Mouse (Mus musculus) spleen, adult 12 weeks (tissue): ENCODE measurements at regions not wholly inside any gene's neighbourhood (a gene's known extent, or its start where the extent isn't known, plus 50 kb on each side); places are given as distances from the start of the nearest gene placed in this dataset.
"Not testable (repeated sequence)": the region's sequence is repeated elsewhere in the genome, so short reads cannot be mapped to it uniquely, and the experiment has no call there.

ENCODE experiments used
- DNase-seq: peaks from one replicate; pipeline ENCODE4 v3.0.0; 2022; ENCODE audit warnings: low spot score

DNA sequence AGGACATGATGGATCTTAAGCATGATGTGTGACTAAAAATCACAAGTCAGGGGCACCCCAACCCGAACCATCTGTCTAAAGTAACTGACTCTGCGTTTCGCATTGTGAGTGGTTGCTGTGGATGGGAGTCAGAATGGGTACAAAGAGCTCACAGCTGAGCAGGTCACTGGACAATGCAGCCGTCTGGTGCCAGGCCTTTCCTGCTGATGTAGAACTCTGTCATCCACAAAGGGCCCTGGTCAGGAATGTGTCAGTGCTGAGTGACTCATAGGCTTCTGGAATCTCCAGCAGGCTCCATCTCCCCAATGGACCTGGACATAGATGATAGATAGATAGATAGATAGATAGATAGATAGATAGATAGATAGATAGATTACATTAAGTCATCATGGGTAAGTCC is 335.8 kb upstream of the Maf start:
- DNase-seq: no peak

DNA sequence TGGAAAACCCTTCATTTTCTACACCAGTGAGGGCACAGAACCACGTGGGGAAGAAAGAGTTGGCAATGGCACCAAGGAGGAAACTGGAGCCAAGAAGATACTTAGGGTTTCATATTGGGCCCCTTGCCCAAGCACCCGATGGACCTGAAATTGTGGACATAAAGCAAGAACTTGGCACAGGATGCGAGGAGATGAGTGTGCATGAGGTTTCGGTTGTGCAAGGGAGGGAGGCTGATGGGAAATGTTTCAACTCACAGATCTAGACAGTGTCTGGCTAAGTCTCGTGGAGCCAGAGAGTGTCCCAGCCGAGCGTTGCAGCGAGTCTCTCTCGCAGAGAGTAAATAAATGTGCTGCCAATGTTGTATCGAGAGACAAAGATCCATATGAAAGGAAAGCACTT is 323.4 kb upstream of the Maf start:
- DNase-seq: no peak

DNA sequence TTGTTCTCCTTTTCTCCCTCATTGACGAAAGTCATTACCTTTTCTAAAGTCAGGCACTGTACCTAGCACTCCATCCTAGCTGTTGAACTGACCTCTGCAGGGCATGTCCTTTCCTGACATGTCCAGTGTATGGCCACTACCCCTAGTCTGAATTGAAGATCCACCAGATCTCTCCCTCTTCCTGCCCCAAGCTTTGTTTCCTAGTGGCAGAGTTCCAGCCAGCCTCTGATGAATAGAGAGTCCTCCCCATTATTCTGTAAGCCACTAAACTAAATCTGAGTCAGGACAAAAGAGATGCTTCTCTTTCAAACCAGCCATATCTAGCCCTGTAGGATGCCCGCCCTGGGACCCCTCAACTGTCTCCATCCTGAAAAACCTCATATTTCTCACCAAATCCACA is 317.7 kb upstream of the Maf start:
- DNase-seq: no peak

DNA sequence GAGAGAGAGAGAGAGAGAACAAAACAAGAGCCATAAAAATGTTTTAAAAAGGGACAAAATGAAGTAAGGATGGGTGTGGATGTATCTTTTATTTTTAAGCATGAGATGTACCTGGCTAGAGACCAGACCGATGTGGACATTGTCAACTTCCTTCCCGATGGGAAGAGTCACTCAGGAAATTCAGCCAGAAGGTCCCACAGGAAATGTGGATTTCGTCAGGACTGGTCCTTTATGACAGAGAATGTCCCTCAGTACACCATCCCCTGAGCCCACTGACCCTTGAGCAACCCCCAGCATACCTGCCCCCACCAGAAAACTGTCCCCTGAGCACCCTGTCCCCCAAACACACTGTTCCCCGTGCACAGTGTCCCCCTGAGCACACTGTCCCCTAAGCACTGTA is 317.2 kb upstream of the Maf start:
- no peak for DNase-seq

DNA sequence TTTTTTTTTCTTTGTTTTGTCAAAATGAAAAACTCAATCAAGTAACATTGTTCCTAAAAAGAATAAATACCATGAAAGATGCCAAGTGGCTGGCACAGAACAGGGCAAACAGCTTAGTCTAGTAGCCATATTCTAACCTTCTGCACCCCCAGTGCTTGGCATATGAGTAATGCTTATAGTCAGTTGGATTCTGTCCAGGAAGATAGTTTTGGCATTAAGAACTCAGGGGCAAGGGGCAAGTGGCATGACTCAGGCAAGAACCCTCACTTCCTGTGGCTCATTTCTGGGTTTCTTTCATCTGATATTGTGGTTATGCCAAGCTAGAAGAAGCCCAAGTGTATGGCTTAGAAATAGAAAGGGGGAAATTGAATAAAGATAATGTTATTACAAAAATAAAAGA is 314.1 kb upstream of the Maf start:
- DNase-seq: no peak

DNA sequence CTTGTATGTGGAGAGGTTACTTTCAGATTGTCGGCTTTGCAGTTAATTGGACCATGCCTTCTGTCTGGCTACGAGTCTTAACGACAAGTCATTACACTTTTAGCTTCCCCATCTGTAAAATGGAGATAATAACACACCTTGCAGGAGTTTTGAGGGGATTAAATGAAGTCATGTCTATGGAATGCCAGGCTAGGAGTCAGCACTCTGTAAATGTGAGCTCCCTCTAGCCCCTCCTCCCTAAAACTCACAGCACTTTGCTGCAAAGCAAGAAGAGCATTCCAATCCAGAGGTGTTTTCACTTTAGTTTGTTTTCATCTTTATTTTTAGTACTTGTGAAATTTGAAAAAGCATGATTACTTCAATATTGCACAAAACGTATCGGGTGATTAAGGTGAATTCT is 287.7 kb upstream of the Maf start:
- no peak for DNase-seq

DNA sequence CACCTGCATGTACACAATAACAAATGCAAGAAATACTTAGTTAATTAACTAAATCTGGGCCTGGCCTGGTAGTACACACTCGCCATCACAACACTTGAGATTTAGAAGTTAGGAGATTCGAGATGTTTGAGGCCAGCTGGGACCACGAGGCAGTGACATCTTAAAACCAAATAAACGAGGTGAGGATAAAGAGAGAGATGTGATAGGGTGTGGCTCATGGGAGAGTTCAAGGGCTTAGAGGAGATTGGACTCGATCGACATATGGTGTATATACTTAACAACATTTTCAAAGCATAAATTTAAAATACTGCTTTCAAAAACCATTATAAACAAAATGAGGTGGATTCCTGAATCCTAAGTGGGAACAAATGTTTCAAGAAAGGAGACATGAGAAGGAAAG is 284.4 kb upstream of the Maf start:
- no peak for DNase-seq

DNA sequence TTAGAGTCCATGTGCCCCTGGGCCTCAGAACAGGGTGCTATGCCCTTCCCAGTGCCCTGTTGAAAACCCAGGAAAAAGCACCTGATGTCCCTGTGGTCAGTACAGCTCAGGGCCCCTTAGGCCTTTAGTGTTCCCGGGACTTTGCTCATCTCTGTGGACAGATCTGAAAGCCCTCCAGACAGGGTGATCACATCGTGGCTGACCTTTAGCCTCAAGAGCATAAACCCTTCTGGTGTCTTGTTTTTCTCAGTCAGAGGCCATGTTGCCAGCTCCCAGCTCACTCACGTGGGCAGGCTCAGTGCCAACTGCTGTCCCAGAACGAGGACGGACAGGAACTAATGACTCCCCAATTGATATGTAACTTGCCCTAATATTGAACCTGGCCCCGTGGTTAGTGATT is 275.8 kb upstream of the Maf start:
- DNase-seq: no peak

DNA sequence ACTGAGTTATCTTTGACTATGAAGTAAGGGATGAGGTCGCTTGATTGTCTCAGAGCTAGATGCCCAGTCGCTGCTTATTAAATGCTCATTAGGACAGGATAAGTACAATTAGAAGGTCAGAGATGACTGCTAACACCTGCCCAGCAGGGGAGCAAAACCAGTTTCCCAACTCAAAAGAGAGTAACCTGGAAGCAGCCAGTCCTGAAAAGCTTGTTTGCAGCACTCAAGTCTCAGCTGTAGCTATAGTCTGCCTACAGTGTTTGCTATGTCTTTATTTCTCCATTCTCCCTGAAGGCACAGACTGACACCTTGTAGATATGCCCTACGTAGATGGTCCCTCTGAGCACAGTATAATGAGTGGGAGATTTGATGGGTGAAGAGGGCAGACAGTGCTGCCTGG is 274.7 kb upstream of the Maf start:
- no peak for DNase-seq

DNA sequence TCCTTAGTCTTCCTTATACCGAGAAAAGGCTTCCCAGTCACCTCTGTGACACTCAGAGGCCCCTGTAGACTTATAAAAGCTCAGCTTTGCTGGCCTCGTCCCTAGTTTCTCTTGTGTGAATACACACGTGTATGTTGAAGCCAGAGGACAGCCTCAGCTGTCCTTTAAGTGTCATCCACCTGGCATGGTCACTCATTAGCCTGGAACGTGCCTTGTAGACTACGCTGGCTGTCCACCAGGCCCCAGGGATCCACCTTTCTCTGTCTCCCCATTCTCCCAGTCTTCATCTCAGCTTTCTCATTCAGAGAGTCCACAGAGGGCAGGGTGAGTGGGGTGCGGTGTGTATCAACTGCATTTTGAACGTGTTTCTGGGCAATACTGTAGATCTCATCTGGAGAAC is 273.8 kb upstream of the Maf start:
- DNase-seq: no peak

DNA sequence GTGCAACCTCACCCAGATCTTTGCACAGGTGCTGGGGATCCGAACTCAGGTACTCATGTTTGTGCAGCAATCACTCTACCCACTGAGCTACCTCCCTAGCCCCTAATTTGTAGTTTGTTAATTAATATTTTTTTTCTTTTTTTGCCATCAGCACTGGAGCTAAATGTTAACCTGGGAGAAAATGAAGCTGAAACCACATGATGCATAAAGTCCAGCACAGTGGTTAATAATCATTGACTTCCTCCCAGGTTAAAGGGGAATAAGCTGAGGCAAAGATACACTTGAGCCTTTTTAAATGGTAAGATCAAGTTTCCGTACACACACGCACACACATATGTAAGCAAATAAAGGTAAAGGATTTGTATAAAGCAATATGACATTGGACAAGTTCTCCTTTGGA is 273.0 kb upstream of the Maf start:
- DNase-seq: no peak

DNA sequence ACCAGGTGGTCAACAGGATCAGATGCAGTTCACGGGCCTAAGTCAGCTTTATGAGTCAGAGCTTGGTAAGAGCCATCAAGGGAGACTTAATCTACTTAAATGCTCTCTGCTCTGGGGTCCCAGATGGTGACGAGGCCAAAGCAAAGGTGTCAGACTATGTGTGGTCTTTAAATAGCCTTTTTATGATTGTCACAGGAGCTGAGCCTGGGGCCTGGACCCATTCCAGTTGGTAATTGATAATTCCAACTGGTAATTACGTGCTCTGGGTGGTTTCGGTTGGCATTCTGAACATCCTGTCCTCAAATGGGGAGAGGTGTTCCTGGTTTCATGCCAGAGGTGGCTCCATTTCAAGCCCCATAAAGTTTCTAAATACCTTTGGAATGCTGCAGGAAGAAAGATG is 269.6 kb upstream of the Maf start:
- DNase-seq: no peak

DNA sequence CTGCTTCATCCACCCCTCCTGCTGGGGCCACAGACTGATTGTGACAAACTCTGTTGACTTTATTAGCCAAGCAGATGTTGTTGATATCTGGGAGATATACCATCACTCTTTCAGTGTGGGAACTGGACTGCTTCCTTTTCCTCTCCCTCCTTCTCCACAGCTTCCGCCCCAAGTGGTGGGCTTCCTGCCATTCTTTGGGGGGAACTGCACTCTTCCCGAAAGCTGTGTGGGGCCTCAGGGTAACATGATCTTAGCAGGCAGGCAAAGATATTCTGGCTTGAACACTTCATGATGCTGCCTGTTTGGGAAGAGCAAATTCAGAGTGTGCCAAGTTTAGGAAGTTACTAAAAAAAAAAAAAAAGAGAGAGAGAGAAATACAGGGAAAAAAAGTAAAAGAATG is 267.1 kb upstream of the Maf start:
- no peak for DNase-seq

DNA sequence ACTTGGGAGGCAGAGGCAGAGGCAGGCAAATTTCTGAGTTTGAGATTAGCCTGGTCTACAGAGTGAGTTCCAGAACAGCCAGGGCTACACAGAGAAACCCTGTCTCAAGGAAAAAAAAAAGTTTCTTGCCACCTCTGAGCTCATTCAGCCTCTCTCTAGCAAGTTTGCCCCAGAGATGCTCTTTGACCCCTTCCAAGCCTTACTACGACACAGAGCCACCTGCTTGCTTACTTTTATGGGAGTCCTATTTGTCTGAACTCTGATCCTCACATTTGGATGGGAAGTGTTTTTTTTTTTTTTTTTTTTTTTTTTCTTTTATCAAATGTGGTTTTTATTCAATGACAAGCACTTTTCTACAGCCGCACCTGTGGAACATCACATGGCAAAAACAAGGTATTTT is 263.8 kb upstream of the Maf start:
- not testable (repeated sequence) for DNase-seq

DNA sequence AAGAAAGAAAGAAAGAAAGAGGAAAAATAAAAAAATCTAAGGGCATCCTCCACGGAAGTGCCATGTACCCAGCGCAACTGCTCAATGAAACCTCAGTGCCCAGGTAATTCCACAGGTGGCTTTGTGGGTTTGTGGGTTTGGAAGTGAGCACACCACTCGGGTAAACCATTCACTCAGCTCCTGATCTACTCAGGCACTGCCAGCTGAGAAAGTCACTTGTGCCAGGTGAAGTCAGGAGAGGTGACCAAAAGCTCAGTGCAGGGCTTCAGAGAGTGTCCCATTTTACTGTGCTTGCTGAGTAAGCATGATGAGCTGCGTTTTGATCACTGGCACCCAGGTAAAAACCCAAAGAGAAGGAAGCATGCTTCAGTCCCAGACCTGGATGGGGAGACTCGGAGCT is 260.5 kb upstream of the Maf start:
- DNase-seq: no peak

DNA sequence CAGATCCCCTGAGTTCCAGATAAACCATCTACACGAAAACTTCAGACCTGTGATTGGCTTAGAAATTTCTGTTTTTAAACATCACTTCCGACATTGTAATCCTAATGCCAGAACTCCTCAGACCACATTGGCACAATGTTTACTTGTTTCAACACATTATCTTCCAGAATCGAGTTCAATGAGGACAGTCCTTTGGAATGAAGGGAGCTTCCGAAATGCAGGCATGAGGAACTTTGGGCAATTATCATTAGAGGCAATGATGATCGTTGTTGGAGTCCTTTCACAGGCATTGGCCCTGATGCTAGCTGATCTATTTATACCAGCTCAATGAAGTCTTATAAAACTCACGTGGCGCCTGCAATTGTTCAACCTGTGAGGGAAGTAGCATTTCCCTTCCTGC is 258.4 kb upstream of the Maf start:
- no peak for DNase-seq

DNA sequence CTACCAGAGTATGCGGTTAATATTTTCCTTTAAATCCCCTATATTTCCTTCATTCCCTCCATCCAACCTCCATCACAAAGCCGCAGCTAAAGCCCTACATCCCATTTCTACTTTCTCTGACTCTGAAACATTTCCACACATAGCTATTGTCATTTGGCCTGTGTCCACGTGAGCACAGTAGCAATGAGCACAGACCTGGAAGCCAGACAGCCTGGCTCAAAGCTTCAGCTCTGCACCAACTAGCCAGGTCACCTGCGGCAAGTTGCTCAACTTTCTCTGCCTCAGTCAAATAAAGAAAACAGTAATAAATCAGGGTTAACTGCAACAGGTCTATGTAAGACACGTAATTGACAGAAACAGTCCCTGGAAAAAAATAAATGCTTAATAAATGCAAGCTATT is 247.8 kb upstream of the Maf start:
- no peak for DNase-seq

DNA sequence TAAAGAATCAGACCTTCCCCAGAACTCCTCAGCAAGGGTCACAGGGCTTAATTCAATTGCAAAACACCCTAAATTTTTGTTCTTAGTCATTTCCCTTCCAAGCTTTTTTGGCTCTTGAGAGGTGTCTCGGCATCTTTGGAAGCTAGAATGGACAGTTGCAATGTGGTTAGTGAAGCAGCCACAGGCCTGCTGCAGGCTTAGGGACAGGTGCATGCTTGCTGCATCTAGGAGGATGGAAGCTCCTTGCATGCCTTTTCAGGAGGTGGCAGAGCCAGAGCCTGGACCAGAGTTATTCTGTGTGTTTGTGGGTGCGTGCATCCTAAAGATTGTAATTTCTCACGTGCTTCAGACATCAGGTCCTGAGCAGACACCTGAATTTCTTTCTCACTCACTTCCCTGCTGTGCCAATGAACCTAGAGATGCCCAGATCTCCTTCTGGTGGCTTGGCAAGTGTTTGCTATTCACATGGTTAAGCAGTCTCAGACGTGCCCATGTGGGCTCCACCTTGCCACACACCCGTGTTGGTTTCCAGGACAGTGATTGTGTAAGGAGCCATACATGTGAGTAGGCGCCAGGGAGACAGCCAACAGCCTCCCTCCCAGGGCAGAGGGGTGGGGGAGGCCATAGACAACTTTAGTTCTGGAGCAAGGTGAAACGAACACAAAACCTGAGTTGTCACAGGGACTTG is 246.3 kb upstream of the Maf start:
- DNase-seq: no peak

DNA sequence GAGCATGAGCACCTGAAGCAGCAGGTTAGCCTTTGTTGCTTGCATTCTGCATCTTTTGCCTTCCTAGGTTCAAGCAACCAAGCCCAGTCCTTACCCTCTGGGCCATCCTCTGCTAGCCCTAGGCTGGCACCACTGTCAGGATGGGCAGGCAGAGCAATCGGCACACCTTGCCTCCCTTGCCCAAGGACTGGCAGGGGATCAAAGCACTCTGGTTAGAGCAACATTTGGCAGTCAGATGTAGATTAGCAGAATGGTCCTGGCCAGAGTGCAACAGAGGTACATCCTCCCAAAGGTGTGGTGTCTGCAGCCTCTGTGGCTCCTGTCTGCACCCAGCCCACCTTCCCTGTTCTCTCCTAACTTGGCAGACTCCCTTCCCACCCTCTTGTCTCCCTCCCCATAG is 244.9 kb upstream of the Maf start:
- no peak for DNase-seq

DNA sequence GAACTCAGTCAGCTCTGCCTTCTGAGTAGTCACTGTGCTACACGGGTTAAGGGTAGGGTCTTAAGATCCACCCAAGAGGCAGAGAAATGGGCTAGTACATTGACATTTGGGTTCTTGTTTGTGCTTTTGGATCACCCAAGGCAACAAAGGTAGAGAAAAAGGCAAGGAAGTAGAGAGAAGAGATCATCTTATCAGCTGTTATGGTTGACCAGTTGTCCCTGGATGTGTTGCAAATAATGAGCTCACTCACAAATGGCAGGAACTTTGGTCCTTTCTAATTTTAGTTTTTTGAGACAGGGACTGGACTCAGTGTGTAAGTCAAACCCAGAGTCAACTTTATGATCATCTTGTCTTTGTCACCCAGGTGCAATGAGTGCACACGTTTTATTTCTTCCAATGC is 241.3 kb upstream of the Maf start:
- no peak for DNase-seq

DNA sequence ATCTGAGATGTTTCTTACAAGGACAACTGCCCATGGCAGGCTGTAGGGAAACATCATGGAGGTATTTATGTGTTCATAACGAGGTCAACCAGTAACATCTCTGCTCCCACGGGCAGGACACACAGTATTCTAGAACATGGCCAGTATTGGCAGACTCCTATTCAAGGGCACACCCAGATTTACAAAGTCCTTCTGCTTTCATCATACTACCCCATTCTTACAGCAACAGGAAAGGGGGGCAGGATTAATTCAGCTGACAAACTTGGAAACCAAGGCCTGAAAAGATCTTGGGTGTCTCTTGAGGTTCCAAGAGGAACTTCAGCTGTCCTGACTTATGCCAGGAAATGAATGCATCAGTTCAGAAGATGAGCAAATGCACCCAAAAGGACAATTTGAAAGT is 240.4 kb upstream of the Maf start:
- DNase-seq: no peak

DNA sequence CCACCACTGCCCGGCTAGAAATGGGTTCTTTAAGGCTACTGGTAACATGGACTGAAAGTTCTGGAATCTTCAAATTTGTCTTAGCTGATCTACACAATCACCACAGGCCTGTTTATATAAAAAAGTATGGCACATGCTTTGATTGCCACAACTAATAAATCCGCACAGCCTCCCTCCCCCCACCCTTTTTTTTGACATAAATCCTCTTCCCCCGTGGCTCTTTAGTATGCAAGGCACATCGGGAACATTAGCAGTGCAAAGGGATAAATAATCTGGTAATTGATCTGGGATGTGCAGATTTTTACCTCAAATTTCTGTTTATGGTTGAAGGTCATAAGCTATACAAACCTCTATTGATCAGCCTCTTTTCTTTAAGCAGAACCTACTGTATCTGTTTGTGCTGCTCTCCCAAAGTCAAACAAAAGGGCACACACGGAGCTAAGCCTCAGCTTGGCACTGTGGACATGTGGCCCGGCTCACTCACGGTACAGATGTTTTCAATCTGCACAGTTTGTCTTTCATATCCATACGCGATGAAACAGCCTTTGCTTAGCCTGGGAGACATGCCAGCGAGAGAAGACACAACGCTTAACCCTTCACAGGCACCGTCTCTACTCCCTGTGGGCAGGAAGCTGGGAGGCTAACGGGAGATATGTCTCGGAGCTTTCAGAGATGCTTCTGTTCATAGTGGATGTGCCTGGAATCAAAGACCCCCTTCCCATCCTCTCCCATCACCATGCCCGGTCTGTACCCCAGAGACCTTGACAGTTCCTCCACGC is 235.3 kb upstream of the Maf start:
- no peak for DNase-seq

DNA sequence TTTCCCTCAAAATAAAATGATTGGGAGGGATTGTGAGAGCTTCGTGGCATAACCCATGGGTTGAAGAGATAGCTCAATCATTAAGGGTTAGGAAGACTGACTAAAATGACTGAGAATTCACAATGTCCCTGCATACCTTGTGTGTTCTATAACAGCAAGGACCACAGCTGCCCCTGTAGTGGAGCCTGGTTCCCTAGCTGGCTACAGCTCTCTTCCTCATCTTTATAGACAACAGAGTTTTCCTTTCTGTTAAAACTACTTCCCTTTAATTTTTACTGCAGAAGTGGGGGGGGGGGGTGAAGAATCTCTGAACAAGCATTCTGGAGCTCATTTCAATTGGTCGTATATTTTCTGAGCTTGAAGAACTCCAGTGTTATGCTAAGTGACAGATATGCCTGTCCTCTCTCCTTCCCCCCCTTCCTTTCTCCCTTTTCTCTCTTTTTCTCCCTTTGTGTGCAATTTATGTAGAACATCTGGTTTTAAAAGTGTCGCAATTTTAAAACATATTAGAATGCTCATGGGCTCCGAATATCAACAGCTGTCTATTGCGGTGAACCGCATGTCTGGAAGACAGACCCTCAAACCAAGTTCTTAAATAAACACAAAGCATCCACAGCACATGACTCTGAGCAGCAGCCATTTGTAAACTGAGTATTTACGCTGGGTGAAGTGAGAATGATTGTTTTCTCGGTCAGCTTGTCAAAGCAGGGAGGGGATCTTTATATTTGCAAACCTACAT is 222.0 kb upstream of the Maf start:
- DNase-seq: no peak
